Mouse (Mus musculus) neural tube, embryonic 13.5 days (tissue): ENCODE measurements at regions not wholly inside any gene's neighbourhood (a gene's known extent, or its start where the extent isn't known, plus 50 kb on each side); places are given as distances from the start of the nearest gene placed in this dataset.

Experiments
- ATAC-seq: fragments of 200-750 bp; cut with Nextera tagmentation; 2 replicates; pipeline ENCODE4 v1.8.0; 2017; ENCODE audit warnings: low read depth, mild to moderate bottlenecking, moderate TSS enrichment, moderate library complexity
- H3K27ac ChIP-seq: fragments of 300-500 bp; sonication (generic); replicated peaks from 2 replicates; pipeline ENCODE4 v1.5.1; 2015; ENCODE audit warnings: moderate library complexity, mild to moderate bottlenecking, inconsistent platforms
- H3K27me3 ChIP-seq: fragments of 300-500 bp; sonication (generic); 2 replicates; pipeline ENCODE4 v1.6.1; 2015; ENCODE audit warnings: mild to moderate bottlenecking, inconsistent platforms
- H3K36me3 ChIP-seq: fragments of 300-500 bp; sonication (generic); 2 replicates; pipeline ENCODE4 v1.6.1; 2015; ENCODE audit warnings: mild to moderate bottlenecking, inconsistent platforms
- H3K4me1 ChIP-seq: fragments of 300-500 bp; sonication (generic); replicated peaks from 2 replicates; pipeline ENCODE4 v1.6.1; 2015; ENCODE audit warnings: inconsistent platforms
- H3K4me2 ChIP-seq: fragments of 300-500 bp; sonication (generic); 2 replicates; pipeline ENCODE4 v1.6.1; 2015; ENCODE audit warnings: inconsistent platforms, mild to moderate bottlenecking, moderate library complexity
- H3K4me3 ChIP-seq: fragments of 300-500 bp; sonication (generic); 2 replicates; pipeline ENCODE4 v1.5.1; 2015; ENCODE audit warnings: mild to moderate bottlenecking, inconsistent platforms
- H3K9ac ChIP-seq: fragments of 300-500 bp; sonication (generic); 2 replicates; pipeline ENCODE4 v1.6.1; 2015; ENCODE audit warnings: moderate library complexity, mild to moderate bottlenecking, inconsistent platforms
- H3K9me3 ChIP-seq: fragments of 300-500 bp; sonication (generic); 2 replicates; pipeline ENCODE4 v1.6.1; 2016; ENCODE audit warnings: inconsistent platforms
- WGBS: fragments of 180-500 bp; shearing (Covaris S2); methylation state at CpG from one replicate; pipeline ENCODE4 v1.1.7; 2015; 5-methylcytosine and 5-hydroxymethylcytosine counted together

GRCm38 (mm10) chr1:12170503-12170902 is 756.6 kb downstream of the A830018L16Rik start:
- no peak overlapping the region for H3K9ac ChIP-seq
- H3K4me2 ChIP-seq, result no peak overlapping the region
- no peak for ATAC-seq
- no peaks in the 10 kb centered on the region for H3K27me3 ChIP-seq
- H3K4me3 ChIP-seq, result no peak overlapping the region
- H3K27ac ChIP-seq, result no peak overlapping the region
- no peaks in the 10 kb centered on the region for H3K36me3 ChIP-seq
- 87% methylated on average over 10 of the region's 10 CpGs for WGBS
- H3K4me1 ChIP-seq, result no peaks in the 10 kb centered on the region
- H3K9me3 ChIP-seq, result no peaks in the 10 kb centered on the region

GRCm38 (mm10) chr1:12189646-12190233 is 775.8 kb downstream of the A830018L16Rik start:
- H3K4me1 ChIP-seq, result no peaks in the 10 kb centered on the region; the same call in 1 of the 2 replicates
- no peaks in the 10 kb centered on the region for H3K27me3 ChIP-seq
- no peak overlapping the region for H3K27ac ChIP-seq
- H3K4me3 ChIP-seq, result no peak overlapping the region
- 69% methylated on average over 5 of the region's 5 CpGs for WGBS
- H3K9me3 ChIP-seq, result no peaks in the 10 kb centered on the region
- no peak for ATAC-seq
- no peak overlapping the region for H3K9ac ChIP-seq
- H3K36me3 ChIP-seq, result no peaks in the 10 kb centered on the region
- H3K4me2 ChIP-seq, result no peak overlapping the region

GRCm38 (mm10) chr1:12192588-12192987 is 778.7 kb downstream of the A830018L16Rik start:
- 76% methylated on average over 1 of the region's 1 CpGs for WGBS
- no peaks in the 10 kb centered on the region for H3K27me3 ChIP-seq

GRCm38 (mm10) chr1:12231089-12231488 is 817.2 kb downstream of the A830018L16Rik start:
- Histone ChIP-seq H3K4me2 (no peak overlapping the region), H3K9ac (no peak overlapping the region), H3K9me3 (no peaks in the 10 kb centered on the region), H3K36me3 (no peaks in the 10 kb centered on the region), H3K4me1 (no peaks in the 10 kb centered on the region), H3K27me3 (no peaks in the 10 kb centered on the region), H3K4me3 (no peak overlapping the region), H3K27ac (no peak overlapping the region)
- 69% methylated on average over 1 of the region's 1 CpGs for WGBS
- ATAC-seq, result no peak

More at GRCm38 (mm10) chr1:12192588-12192987, 778.7 kb downstream of the A830018L16Rik start:
- H3K4me2 ChIP-seq, result no peak overlapping the region
- H3K4me1 ChIP-seq, result no peaks in the 10 kb centered on the region; the same call in 1 of the 2 replicates
- H3K9me3 ChIP-seq, result no peaks in the 10 kb centered on the region
- H3K4me3 ChIP-seq, result no peak overlapping the region
- H3K36me3 ChIP-seq, result no peaks in the 10 kb centered on the region
- no peak overlapping the region for H3K27ac ChIP-seq
- no peak overlapping the region for H3K9ac ChIP-seq
- no peak for ATAC-seq

GRCm38 (mm10) chr1:12242090-12242489 is 828.2 kb downstream of the A830018L16Rik start:
- Histone ChIP-seq H3K4me1 (no peaks in the 10 kb centered on the region), H3K9ac (no peak overlapping the region), H3K4me2 (no peak overlapping the region), H3K36me3 (no peaks in the 10 kb centered on the region), H3K27me3 (no peaks in the 10 kb centered on the region), H3K9me3 (no peaks in the 10 kb centered on the region), H3K4me3 (no peak overlapping the region), H3K27ac (no peak overlapping the region)
- no peak for ATAC-seq

GRCm38 (mm10) chr1:12282493-12282892 is 868.6 kb downstream of the A830018L16Rik start:
- Histone ChIP-seq H3K4me2 (no peak overlapping the region), H3K4me1 (no peaks in the 10 kb centered on the region), H3K27me3 (no peaks in the 10 kb centered on the region), H3K27ac (no peak overlapping the region), H3K9ac (no peak overlapping the region), H3K9me3 (no peaks in the 10 kb centered on the region), H3K36me3 (no peaks in the 10 kb centered on the region), H3K4me3 (no peak overlapping the region)
- WGBS, result 85% methylated on average over 4 of the region's 4 CpGs
- ATAC-seq, result no peak

- H3K36me3 ChIP-seq, result no peaks in the 10 kb centered on the region
- no peak overlapping the region for H3K27ac ChIP-seq
- H3K9me3 ChIP-seq, result no peaks in the 10 kb centered on the region
- ATAC-seq, result no peak
- H3K9ac ChIP-seq, result no peak overlapping the region
- H3K4me3 ChIP-seq, result no peak overlapping the region
- 74% methylated on average over 6 of the region's 6 CpGs for WGBS
- no peaks in the 10 kb centered on the region for H3K27me3 ChIP-seq
- H3K4me1 ChIP-seq, result no peaks in the 10 kb centered on the region
- no peak overlapping the region for H3K4me2 ChIP-seq
Measured at GRCm38 (mm10) chr1:12285551-12285950, 871.6 kb downstream of the A830018L16Rik start.

GRCm38 (mm10) chr1:12286026-12286425 is 872.1 kb downstream of the A830018L16Rik start:
- Histone ChIP-seq H3K4me2 (no peak overlapping the region), H3K36me3 (no peaks in the 10 kb centered on the region), H3K4me3 (no peak overlapping the region), H3K9ac (no peak overlapping the region), H3K9me3 (no peaks in the 10 kb centered on the region), H3K27ac (no peak overlapping the region), H3K27me3 (no peaks in the 10 kb centered on the region), H3K4me1 (no peaks in the 10 kb centered on the region)
- ATAC-seq, result no peak
- WGBS, result 82% methylated on average over 3 of the region's 3 CpGs

- no peak overlapping the region for H3K4me2 ChIP-seq
- H3K4me1 ChIP-seq, result no peaks in the 10 kb centered on the region
- H3K9me3 ChIP-seq, result no peaks in the 10 kb centered on the region
- no peak for ATAC-seq
- H3K27me3 ChIP-seq, result no peaks in the 10 kb centered on the region
- 84% methylated on average over 3 of the region's 3 CpGs for WGBS
- H3K36me3 ChIP-seq, result no peaks in the 10 kb centered on the region
- no peak overlapping the region for H3K4me3 ChIP-seq
- H3K27ac ChIP-seq, result no peak overlapping the region
- H3K9ac ChIP-seq, result no peak overlapping the region
Measured at GRCm38 (mm10) chr1:12288521-12288920, 874.6 kb downstream of the A830018L16Rik start.

GRCm38 (mm10) chr1:12291787-12292186 is 877.9 kb downstream of the A830018L16Rik start:
- Histone ChIP-seq H3K9me3 (no peaks in the 10 kb centered on the region), H3K36me3 (no peaks in the 10 kb centered on the region), H3K9ac (no peak overlapping the region), H3K4me2 (no peak overlapping the region), H3K27me3 (no peaks in the 10 kb centered on the region), H3K4me1 (no peaks in the 10 kb centered on the region), H3K4me3 (no peak overlapping the region), H3K27ac (no peak overlapping the region)
- no peak for ATAC-seq
- WGBS, result 29% methylated on average over 1 of the region's 1 CpGs

GRCm38 (mm10) chr1:12318029-12318428 is 904.1 kb downstream of the A830018L16Rik start:
- Histone ChIP-seq H3K27me3 (no peaks in the 10 kb centered on the region), H3K27ac (no peak overlapping the region), H3K36me3 (no peaks in the 10 kb centered on the region), H3K9ac (no peak overlapping the region), H3K4me3 (no peak overlapping the region), H3K4me1 (no peaks in the 10 kb centered on the region), H3K9me3 (no peaks in the 10 kb centered on the region), H3K4me2 (no peak overlapping the region)
- no peak for ATAC-seq
- WGBS, result 84% methylated on average over 2 of the region's 2 CpGs

GRCm38 (mm10) chr1:12334186-12334585 is 920.3 kb downstream of the A830018L16Rik start:
- H3K27me3 ChIP-seq, result no peaks in the 10 kb centered on the region
- H3K36me3 ChIP-seq, result no peaks in the 10 kb centered on the region
- H3K4me3 ChIP-seq, result no peak overlapping the region
- no peak for ATAC-seq
- no peaks in the 10 kb centered on the region for H3K4me1 ChIP-seq
- H3K9ac ChIP-seq, result no peak overlapping the region
- no peak overlapping the region for H3K4me2 ChIP-seq
- H3K27ac ChIP-seq, result no peak overlapping the region
- no peaks in the 10 kb centered on the region for H3K9me3 ChIP-seq
- 85% methylated on average over 4 of the region's 4 CpGs for WGBS

- no peaks in the 10 kb centered on the region for H3K36me3 ChIP-seq
- no peak overlapping the region for H3K9ac ChIP-seq
- no peaks in the 10 kb centered on the region for H3K27me3 ChIP-seq
- H3K4me2 ChIP-seq, result no peak overlapping the region
- H3K4me1 ChIP-seq, result no peaks in the 10 kb centered on the region
- H3K4me3 ChIP-seq, result no peak overlapping the region
- no peak for ATAC-seq
- 91% methylated on average over 10 of the region's 10 CpGs for WGBS
- H3K27ac ChIP-seq, result no peak overlapping the region
- H3K9me3 ChIP-seq, result no peaks in the 10 kb centered on the region
Measured at GRCm38 (mm10) chr1:12344726-12345438, 931.0 kb downstream of the A830018L16Rik start.
